In the genomic region with DNA sequence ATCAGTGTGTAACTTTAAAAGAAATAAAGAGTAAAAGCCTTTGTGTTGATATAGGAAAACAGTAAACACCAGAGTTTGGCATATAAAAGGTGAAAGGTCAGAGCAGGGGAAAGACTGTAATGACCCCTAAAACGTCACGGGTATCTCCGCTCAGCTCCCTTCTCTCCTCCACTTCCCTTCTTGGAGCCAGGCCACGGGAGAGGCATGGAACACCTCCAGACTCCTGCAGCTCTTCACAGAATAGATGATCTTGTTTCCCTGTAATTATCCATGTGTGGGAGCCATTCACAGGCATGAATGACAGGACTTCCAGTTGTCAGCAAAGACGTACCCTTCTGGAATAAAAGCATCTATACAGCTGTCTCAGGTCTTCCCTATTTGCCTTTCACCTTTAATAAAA, we compare ENCODE assay signal across 22 mouse cellular contexts. TPM values are rescaled to one million over a fixed set of nuclear protein-coding genes. Genes with fewer than 3 reads are reported as not detected.
DNase-seq lines count a peak whose midpoint lies in the region; ATAC-seq and TF ChIP-seq lines count a peak whose summit lies in the region.
"Had no signal": no experiment of that assay in that cellular context is flagged by ENCODE, and none has a peak within 500 bp of the region (broad histone marks: within the 10 kb centered on the region; RNA-seq: fewer than 3 reads in every experiment).

No protein-coding gene starts in this region.

- H3K4me2 ChIP-seq in heart, embryonic 11.5 days = no peak overlapping the region
- H3K4me2 ChIP-seq: embryonic facial prominence, embryonic 13.5 days; forebrain, embryonic 13.5 days; heart, embryonic 12.5 days; hindbrain, embryonic 12.5 days had no signal

- no peak for ATAC-seq in heart, embryonic 11.5 days (replicated peaks; ENCODE audit: insufficient number of reproducible peaks, low FRiP score, low TSS enrichment)
- ATAC-seq: activated CD4-positive, CD25-positive, alpha-beta regulatory T cell, adult 4 months; forebrain, embryonic 13.5 days; hindbrain, embryonic 16.5 days; inflammation-experienced regulatory T-cells, adult 6 months; intestine, postnatal 0 days; Patski had no signal

- intact Hi-C loops in gastrocnemius, adult 2 months (cut with DNase I) = no loop called here

- H3K36me3 ChIP-seq in heart, embryonic 11.5 days (ENCODE audit: control insufficient read depth, insufficient read depth, low read length) = no peaks in the 10 kb centered on the region
- H3K36me3 ChIP-seq: embryonic facial prominence, embryonic 13.5 days; heart, embryonic 12.5 days; hindbrain, embryonic 12.5 days had no signal

- no peak for TF ChIP-seq CTCF in gastrocnemius, adult 2 months (IDR thresholded peaks at IDR 0.05)
- TF ChIP-seq CTCF in brain, embryonic 14.5 days (IDR thresholded peaks at IDR 0.05; ENCODE audit: borderline replicate concordance, extremely low read depth, insufficient read depth, insufficient read length) = no peak

- TF ChIP-seq POLR2A in brain, embryonic 14.5 days (IDR thresholded peaks at IDR 0.05; ENCODE audit: borderline replicate concordance, extremely low read depth, insufficient read depth, insufficient read length, poor library complexity, severe bottlenecking) = no peak

- WGBS in heart, embryonic 11.5 days (ENCODE audit: insufficient replicate concordance) = 76% methylated on average over 5 of the region's 5 CpGs

- H3K27ac ChIP-seq in gastrocnemius, adult 2 months = peak overlapping the region; percentile 88
- H3K27ac ChIP-seq in heart, embryonic 11.5 days (ENCODE audit: low read depth, low read length) = no peak overlapping the region
- H3K27ac ChIP-seq: embryonic facial prominence, embryonic 13.5 days; forebrain, embryonic 13.5 days; hindbrain, embryonic 12.5 days had no signal

- H3K4me3 ChIP-seq in gastrocnemius, adult 2 months = no peak overlapping the region
- no peak overlapping the region for H3K4me3 ChIP-seq in heart, embryonic 11.5 days (ENCODE audit: low read depth, low read length)
- H3K4me3 ChIP-seq: embryonic facial prominence, embryonic 13.5 days; forebrain, embryonic 13.5 days; heart, embryonic 12.5 days; hindbrain, embryonic 12.5 days had no signal

- H3K9ac ChIP-seq in heart, embryonic 11.5 days (ENCODE audit: low read depth, low read length) = no peak overlapping the region
- H3K9ac ChIP-seq: embryonic facial prominence, embryonic 13.5 days; forebrain, embryonic 13.5 days; heart, embryonic 12.5 days; hindbrain, embryonic 12.5 days had no signal

- H3K9me3 ChIP-seq in heart, embryonic 11.5 days (replicated peaks; ENCODE audit: control insufficient read depth, low read length) = no peaks in the 10 kb centered on the region
- H3K9me3 ChIP-seq: embryonic facial prominence, embryonic 13.5 days; forebrain, embryonic 13.5 days; heart, embryonic 12.5 days; hindbrain, embryonic 12.5 days had no signal

- peak; percentile 6 to 40 for DNase-seq in cerebellum, postnatal 25 days
- DNase-seq in cerebellum, adult 11-12 months = no peak
- DNase-seq in gastrocnemius, adult 2 months = peak; percentile 72
- no peak for DNase-seq in gastrocnemius, postnatal 4 days (ENCODE audit: low spot score in 2 of 2)
- DNase-seq in heart, postnatal 4 days = peak; percentile 18
- DNase-seq in brain, embryonic 14.5 days (ENCODE audit: low read depth) = peak; percentile 30
- DNase-seq: adrenal gland, adult 2 months; adrenal gland, postnatal 25 days; cerebellum, adult 18-20 months; cerebellum, postnatal 36 days; kidney, adult 8-10 months had no signal

- H3K27me3 ChIP-seq in heart, embryonic 11.5 days (ENCODE audit: control insufficient read depth, insufficient read depth, low read length) = no peaks in the 10 kb centered on the region
- H3K27me3 ChIP-seq: CH12.LX; embryonic facial prominence, embryonic 13.5 days; forebrain, embryonic 13.5 days; heart, embryonic 12.5 days; hindbrain, embryonic 12.5 days; Patski had no signal

- no peaks in the 10 kb centered on the region for H3K4me1 ChIP-seq in heart, embryonic 11.5 days (ENCODE audit: control insufficient read depth, insufficient read depth, low read length)
- H3K4me1 ChIP-seq: forebrain, embryonic 13.5 days; hindbrain, embryonic 12.5 days had no signal

RNA-seq across cellular contexts. Expression of a gene that starts 55.3 kb away (rescaled TPM):
- 10 to 100 TPM; 47.7 to 77.9 TPM for total RNA-seq in gastrocnemius, adult 2 months (2021)
- total RNA-seq in gastrocnemius, postnatal 4 days (2021) = 10 to 100 TPM; 37.8 to 41.9 TPM
- 10 to 100 TPM; 11.4 to 13.2 TPM for total RNA-seq in heart, postnatal 4 days (2021)
- 12.5 and 16.5 TPM in 2 replicates for polyA plus RNA-seq in heart, embryonic 11.5 days (2014; fragmentation: Nextera tagmentation; extraction: Ambion mirVana)
- 3.8 and 6.1 TPM in 2 replicates for polyA plus RNA-seq in brain, embryonic 14.5 days (2012; rRNA removed)

Comparison
In these comparisons a context has a peak if more than half of its experiments do, and no peak if none do; other contexts are left out.
1. DNase-seq: peak in cerebellum, postnatal 25 days (2 of 2), gastrocnemius, adult 2 months (single experiment), heart, postnatal 4 days (single experiment) and brain, embryonic 14.5 days (single experiment); none in cerebellum, adult 11-12 months (single experiment) and gastrocnemius, postnatal 4 days (0 of 2).